Mouse (Mus musculus) adrenal gland, postnatal 10 days (tissue): ENCODE measurements at regions not wholly inside any gene's neighbourhood (a gene's known extent, or its start where the extent isn't known, plus 50 kb on each side); places are given as distances from the start of the nearest gene placed in this dataset.

Source experiments
- DNase-seq: peaks from one replicate; pipeline ENCODE4 v3.0.0; 2021; ENCODE audit warnings: mixed read lengths

DNA sequence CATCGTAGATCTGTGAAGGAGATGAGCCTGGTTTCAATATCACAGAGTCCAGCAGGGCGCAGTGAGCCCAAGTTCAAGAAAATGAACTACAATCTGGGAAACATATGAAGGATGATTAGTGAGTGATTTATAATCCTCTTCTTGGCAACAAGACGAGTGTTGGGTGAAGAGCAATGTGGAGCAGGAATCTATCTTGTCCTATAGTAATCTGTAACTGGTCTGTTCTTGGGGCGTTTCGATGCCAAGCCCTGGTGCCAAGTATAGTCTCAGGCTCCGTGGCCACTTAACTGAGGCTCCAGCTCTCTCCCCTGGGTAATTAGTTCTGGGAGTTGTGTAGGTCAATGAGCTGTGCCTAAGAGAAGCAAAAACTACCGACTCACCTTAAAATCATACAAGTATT, 154.4 kb upstream of the Gorab start:
- DNase-seq = no peak

DNA sequence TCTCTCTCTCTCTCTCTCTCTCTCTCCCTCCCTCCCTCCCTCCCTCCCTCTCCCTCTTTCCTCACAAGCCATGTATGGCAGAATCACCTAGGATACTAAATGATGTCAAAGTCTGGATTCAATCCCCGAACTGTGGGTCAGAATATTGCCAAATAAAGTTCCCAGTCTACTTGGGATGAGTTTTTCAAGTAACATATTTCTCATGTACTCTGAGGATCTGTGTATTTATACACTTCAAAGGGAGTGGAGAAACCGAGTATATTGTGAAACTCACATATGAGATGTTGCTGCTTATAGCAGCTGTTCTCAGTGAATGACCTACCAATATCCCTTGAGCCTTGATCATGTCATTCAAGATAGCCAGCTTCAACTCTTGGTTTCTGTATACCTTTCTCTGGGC, 151.7 kb upstream of the Gorab start:
- DNase-seq = no peak

DNA sequence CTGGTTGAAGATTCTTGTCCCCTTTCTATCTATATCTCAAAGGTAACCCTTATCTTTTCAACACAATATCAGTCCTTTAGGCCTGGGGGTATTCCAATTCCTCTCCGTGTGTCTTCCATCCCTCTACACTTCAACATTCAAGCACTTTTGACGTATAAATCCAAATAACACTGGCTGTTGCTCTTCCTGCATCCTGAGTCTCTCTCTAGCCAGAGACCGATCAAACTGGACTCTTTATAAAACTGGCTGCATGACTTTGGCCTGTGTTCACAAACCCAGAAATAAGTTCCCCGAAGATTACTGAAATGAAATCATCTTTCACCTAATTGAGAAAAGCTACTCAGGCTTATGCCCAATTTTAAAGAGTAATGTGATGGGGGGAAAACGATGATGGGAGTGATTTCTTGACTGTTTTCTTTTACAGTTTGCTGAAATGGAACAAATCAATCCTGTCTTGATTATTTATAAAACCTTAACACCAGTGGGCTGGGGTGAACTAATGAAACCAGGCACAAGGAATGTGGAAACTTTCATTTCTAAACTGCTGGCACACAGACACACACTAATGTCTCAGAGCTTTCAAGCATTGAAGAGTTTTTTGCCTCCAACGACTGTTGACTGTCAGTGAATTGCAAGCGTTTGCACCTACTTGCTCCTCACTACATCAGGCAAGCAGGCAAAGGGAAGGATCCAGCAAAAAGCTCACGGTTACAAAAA, 135.5 kb upstream of the Gorab start:
- no peak for DNase-seq

- no peak for DNase-seq
Observed at GRCm38 (mm10) chr1:163530563-163530962, 127.1 kb upstream of the Gorab start.

DNA sequence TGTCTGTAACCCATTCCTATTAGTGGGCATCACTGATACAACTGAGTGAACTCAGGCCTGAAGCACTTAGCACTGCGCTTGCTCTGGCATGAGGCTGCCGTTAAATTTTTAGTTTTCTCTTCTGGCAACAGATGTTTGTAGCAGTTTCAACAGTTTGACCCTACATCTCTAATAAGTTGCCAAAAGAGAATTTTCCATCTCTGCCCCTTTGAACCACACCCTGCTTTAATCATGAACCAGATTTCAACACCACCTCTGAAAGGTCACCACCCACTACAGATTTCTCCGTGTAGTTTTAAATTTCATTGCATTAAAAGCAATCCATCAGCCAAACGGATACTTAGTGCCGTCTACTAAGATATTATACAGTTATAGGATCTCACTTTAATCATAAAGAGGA, 114.5 kb upstream of the Gorab start:
- no peak for DNase-seq

DNA sequence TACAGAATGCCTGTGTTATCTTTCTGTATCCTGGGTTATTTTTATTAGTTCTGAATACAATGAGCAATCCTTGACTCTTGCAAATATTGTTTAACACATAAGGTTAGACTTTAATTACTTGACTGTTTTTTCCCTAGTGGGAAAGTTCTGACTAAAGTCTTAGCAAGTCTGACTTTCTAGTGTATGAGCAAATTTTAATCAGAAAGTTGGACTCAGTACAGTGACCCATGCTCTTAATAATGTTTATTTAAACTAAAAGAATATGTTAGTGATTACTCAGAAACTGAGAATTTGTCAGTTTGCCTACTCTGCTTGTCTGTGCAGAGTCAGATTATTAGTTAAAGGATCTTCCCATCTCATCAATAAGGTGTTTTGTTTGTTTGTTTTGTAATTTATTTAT, 109.4 kb upstream of the Gorab start:
- DNase-seq = no peak

GRCm38 (mm10) chr1:163512008-163512407, 108.5 kb upstream of the Gorab start:
- DNase-seq = no peak

DNA sequence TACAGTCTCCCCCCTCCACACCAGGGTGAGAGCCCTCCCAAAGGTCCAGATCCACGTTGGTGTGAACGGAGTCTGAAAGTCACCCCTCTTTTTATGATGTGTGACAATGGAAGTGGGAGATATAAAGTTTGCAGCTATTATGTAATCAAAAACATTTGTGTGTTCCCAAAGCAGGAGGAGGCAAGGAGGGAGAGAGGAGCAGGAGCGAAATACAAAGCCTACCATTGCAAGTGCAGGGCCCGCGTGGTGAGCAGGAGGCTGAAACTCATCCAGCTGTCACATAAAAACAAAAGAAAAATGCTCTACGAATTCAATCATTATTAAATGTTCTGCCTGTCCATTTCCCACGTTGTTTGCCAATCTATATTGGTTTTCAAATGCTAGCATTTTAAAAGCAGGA, 101.6 kb upstream of the Gorab start:
- DNase-seq = no peak

DNA sequence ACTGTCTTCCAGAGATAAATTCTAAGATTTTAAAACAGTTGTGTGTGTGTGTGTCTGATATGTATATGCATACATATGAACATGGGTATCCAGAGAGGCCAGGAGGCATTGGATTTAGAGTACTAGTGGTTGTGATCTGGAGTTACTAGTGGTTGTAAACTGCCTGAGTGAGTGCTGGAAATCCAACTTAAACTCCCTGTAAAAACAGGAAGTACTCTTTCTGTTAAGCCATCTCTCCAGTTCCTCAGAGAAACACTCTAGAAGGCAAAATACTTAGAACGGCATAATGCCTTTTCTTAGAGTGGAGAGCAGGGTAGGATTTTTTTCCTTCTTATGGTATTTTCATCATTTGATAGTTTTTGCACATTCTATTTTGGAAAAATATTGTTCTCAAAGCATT, 99.1 kb upstream of the Gorab start:
- DNase-seq = no peak

DNA sequence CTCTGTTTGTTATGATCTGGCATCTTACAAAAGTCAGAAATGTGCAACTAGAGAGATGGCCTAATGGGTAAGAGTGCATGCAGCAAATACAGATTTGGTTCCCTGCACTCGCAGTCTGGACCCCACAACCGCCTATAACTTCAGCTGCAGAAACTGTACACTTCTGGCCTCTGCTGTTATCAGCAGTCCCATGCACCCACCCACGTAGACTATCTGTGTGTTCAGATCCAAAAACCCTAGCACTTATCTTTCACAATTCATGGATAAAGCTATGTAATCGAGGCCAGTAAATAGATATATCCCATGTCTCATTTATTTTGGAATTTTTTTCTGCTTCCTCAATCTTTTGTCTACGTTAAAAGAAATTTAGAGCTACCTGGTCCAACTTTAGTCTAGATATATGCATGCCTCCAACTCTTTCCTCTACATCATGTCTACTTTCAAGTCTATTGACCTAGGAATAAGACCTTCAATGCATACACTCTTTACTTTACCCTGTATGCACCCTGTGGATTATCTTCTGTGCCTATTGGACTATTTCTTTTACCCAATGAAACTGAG, 95.0 kb upstream of the Gorab start:
- DNase-seq = no peak

DNA sequence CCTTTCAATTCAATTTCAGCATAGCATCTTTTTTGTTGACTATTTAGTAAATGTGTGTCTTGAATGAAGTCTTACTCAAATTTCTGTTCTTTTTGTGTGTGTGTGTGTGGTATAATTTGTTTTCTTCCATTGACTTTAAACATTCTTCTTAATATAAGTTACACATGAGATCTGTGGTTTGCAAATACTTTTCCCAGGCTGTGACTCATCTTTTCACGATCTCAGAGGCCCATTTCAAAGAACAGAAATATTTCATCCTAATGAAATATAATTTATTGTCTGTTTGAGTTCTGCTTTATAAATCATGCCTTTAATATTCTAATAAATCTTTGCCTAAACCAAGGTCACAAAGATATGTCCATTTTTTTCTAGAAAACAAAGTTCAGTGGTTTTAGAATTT, 92.9 kb upstream of the Gorab start:
- no peak for DNase-seq

GRCm38 (mm10) chr1:163488532-163488931, 85.1 kb upstream of the Gorab start:
- no peak for DNase-seq

GRCm38 (mm10) chr1:163488109-163488508, 84.6 kb upstream of the Gorab start:
- no peak for DNase-seq

GRCm38 (mm10) chr1:163483098-163483497, 79.6 kb upstream of the Gorab start:
- DNase-seq = no peak

GRCm38 (mm10) chr1:163477478-163478167, 74.2 kb upstream of the Gorab start:
- no peak for DNase-seq

- no peak for DNase-seq
Observed at GRCm38 (mm10) chr1:163461194-163461593, 57.7 kb upstream of the Gorab start.

GRCm38 (mm10) chr1:163456366-163456765, 52.9 kb upstream of the Gorab start:
- no peak for DNase-seq
